Comparison of ENCODE assay signal across 25 mouse cellular contexts in genomic region chr15:36891296-36891695, GRCm38 (mm10).
"Had no signal": no experiment of that assay in that cellular context is flagged by ENCODE, and none has a peak within 500 bp of the region (broad histone marks: within the 10 kb centered on the region; RNA-seq: fewer than 3 reads in every experiment).

No protein-coding gene starts in this region.

- H3K9ac ChIP-seq: heart, embryonic 13.5 days; heart, embryonic 15.5 days; hindbrain, embryonic 15.5 days; kidney, embryonic 15.5 days; limb, embryonic 13.5 days; limb, embryonic 15.5 days; liver, embryonic 12.5 days; liver, embryonic 14.5 days had no signal

- ATAC-seq: intestine, embryonic 16.5 days; liver, embryonic 12.5 days had no signal

- H3K36me3 ChIP-seq: heart, embryonic 10.5 days; heart, embryonic 13.5 days; heart, embryonic 15.5 days; hindbrain, embryonic 15.5 days; kidney, embryonic 15.5 days; limb, embryonic 13.5 days; limb, embryonic 15.5 days; liver, embryonic 12.5 days had no signal

- H3K4me3 ChIP-seq: gastrocnemius, adult 2 months; heart, embryonic 13.5 days; heart, embryonic 15.5 days; hindbrain, embryonic 15.5 days; kidney, embryonic 15.5 days; limb, embryonic 13.5 days; limb, embryonic 15.5 days; liver, embryonic 12.5 days had no signal

- H3K4me1 ChIP-seq: liver, embryonic 12.5 days had no signal

- H3K27ac ChIP-seq: gastrocnemius, adult 2 months; heart, embryonic 10.5 days; heart, embryonic 13.5 days; heart, embryonic 15.5 days; kidney, embryonic 15.5 days; kidney, postnatal 0 days; limb, embryonic 13.5 days; limb, embryonic 15.5 days; liver, embryonic 12.5 days; liver, embryonic 14.5 days had no signal

- DNase-seq: gastrocnemius, adult 2 months; gastrocnemius, postnatal 10 days; gastrocnemius, postnatal 25 days; heart, adult 18-20 months; heart, postnatal 14 days; heart, postnatal 36 days; kidney, adult 11 months; kidney, adult 2 months; kidney, adult 9 months; kidney, postnatal 14 days; kidney, postnatal 36 days; layer of hippocampus, adult 9-11 months; layer of hippocampus, postnatal 36 days; left cerebral cortex, postnatal 4 days had no signal

- H3K27me3 ChIP-seq: heart, embryonic 13.5 days; heart, embryonic 15.5 days; hindbrain, embryonic 15.5 days; kidney, embryonic 15.5 days; limb, embryonic 15.5 days had no signal

- H3K9me3 ChIP-seq: heart, embryonic 10.5 days; heart, embryonic 13.5 days; heart, embryonic 15.5 days; hindbrain, embryonic 15.5 days; kidney, embryonic 15.5 days; limb, embryonic 13.5 days; limb, embryonic 15.5 days; liver, embryonic 12.5 days had no signal

- H3K4me2 ChIP-seq: heart, embryonic 13.5 days; heart, embryonic 15.5 days; kidney, embryonic 15.5 days; limb, embryonic 13.5 days; limb, embryonic 15.5 days; liver, embryonic 12.5 days had no signal
